Mouse (Mus musculus) thymus, postnatal 36 days (tissue): Measurements from ENCODE around the gene Hist1h2ap.
"Not testable (repeated sequence)": the region's sequence is repeated elsewhere in the genome, so short reads cannot be mapped to it uniquely, and the experiment has no call there.

Experiments
- DNase-seq, 2 experiments: peaks; one replicate each; pipeline ENCODE4 v3.0.0; 2022; ENCODE audit warnings: mixed read lengths in 2 of 2

Gene Hist1h2ap

DNA sequence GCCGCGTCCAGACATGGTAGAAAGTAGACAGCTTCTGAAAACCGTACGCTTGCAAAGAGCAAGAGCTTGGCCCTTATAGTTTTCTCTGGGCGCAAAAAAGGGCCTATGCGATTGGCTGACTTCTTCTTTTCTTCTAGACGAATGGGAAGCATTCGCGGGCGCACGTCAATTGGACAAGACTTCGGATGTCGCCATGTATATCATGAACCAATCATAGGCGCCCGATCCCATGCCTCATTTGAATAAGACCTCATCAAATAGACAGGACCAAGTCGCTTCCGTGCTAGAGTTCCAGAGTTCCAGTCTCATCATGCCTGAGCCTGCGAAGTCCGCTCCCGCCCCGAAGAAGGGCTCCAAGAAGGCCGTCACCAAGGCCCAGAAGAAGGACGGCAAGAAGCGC, at the start of gene Hist1h2ap, which contains the start of gene Hist1h2br:
Gene Hist1h2ap, minus strand, starts transcription at position 47 of the 400 bp plus-strand sequence.
Gene Hist1h2br, plus strand, starts transcription at position 283 of the 400 bp plus-strand sequence.
- not testable (repeated sequence) for DNase-seq

DNA sequence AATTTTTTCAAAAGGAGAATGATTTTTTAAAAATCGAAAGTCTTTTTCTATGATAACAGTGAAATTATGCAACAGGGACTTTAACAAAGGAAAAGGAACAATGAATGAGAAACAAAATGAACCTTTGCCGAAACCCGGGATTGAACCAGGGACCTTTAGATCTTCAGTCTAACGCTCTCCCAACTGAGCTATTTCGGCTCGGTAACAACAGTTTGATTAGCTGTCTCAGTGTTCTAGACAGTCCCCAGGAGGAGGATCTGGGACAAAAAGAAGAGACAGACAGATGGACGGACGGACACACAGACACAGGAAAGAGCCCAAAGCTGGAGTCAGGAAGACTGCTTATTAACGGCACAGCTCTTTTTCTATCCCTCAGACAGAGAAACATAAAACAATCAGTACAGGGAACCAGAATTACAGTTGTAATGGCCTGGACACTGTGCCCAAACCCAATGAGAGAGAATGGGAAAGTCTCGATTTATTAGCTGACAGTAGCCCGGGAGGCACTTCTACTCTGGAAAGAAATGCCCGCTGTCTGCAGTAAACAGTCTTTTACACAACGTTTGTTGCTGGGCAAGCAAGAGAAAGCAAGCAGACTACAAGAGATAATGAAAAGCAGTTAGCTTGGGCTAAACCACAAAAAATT, 49.6 kb upstream of the Hist1h2ap start:
- DNase-seq: no peak

DNA sequence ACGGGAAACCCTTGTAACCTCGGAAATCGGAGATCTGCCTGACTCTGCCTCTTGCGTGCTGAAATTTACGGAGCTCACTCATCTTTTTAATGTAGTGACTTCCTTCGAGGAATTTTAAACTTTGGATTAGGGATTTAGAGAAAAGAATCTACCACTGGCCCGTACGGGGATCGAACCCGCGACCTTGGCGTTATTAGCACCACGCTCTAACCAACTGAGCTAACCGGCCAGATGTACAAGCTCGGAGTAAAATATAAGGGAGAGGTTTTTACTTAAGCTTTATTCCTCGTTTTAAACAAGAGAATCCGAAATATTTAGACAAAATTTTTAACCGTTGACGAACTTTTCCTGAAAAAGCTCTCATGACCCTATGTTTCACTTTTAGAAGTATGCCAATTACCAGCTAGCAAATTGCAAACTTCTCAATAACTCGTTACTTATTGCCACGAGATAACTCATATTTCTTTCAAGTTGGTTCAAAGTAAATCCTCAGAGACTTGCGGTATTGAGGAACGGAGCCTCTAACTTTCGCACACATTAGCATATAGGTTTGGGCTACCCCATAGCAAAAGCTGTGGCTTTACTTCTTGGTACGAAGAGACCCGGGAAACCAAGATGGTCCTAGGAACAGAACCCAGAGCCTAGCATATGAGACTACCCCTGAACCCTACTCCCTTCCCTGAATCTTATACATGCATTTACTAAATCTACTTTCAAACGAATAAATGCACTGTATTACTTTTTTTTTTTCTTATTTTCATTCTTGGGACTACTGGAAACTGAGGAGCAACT, 48.8 kb upstream of the Hist1h2ap start:
- peak; percentile 12 for DNase-seq

DNA sequence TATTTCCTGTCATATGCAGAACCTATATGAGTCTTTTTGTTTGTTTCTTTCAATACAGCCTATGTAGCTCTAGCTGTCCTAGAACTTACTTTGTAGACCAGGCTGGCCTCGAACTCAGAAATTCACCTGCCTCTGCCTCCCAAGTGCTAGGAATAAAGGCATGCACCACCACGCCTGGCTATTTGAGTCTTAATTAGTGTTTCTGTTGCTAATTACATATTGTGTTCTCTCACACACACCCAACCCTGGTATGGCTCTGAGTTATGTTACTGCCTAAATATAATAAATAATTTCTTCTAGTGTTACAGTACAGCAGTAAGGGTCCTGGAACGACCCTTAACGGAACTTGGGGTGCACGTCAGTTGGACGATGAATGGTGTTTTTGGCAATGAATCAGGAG, 47.4 kb upstream of the Hist1h2ap start:
- no peak for DNase-seq

DNA sequence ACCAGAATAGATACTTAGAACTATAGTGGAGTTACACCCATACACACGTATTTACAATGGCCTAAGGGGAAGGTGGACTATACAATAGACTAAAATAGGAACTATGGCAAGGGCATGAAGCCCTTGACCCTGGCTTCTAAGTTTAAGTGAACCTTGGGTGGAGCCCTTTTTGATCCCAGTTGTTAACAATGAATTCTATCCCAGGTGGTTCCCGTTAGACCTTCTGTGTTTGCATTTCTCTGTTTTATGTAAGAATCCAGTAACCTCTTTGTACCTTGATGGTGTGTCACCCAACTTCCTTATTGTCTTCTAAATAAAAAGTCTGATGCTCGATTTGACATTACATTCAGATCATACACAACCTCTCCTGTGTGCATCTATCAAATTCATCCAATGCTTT, 32.2 kb upstream of the Hist1h2ap start:
- DNase-seq: not testable (repeated sequence)

DNA sequence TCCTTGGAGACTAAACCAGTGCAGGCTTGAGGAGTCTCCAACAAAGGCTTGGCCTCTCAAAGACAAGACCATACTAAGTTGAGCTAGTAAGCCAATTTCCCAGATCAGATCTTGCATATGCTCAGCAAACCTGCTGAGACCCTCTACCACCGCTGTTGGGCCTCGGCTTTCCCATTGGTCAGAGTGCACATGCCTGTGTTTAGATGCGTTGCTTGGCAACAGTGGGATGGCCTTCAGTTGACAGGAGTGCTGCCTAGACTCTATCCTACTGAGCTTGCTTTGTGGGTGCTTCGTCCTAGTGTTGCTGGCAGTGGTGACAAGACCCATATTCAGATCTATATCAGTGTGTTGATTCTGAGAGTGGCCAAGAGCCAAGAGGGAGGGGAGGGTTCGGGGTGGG, 28.3 kb upstream of the Hist1h2ap start:
- DNase-seq: no peak

DNA sequence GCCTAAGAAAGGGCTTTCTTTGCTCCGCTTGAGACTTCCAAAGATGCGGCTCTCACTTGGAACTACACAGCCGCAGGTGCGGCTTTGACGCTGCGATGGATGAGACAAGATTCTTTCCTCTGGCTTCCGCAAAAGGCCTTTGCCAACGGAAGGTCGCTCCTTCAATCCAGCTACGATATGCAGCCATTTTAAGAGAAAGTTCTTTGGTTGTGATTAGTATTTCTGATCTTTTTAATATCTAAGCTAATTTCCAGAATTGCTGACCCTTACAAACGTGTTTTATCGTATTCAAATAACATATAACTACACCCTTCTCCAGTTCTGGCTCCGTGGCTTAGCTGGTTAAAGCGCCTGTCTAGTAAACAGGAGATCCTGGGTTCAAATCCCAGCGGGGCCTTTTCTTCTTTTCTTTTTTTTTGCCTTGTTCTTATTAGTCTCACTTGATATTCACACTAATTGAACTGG, 22.4 kb upstream of the Hist1h2ap start:
- DNase-seq: peak; percentile 7 to 14

DNA sequence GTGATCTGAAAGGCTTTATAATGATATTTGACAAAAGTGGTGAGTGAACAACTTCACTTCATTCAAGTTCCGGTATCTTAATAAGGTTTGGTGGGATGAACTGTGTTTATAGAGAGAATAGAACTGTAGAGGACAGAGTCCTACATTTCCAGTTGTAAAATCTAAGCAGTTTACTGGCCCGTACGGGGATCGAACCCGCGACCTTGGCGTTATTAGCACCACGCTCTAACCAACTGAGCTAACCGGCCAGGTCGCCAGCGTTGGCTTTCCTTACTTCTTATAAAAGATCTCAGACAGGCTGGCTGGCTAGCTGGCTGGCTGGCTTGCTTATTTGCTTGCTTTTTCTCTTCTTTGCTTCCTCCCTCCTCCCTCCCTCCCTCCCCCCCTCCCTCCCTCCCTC, 21.8 kb upstream of the Hist1h2ap start:
- DNase-seq: peak; percentile 74

DNA sequence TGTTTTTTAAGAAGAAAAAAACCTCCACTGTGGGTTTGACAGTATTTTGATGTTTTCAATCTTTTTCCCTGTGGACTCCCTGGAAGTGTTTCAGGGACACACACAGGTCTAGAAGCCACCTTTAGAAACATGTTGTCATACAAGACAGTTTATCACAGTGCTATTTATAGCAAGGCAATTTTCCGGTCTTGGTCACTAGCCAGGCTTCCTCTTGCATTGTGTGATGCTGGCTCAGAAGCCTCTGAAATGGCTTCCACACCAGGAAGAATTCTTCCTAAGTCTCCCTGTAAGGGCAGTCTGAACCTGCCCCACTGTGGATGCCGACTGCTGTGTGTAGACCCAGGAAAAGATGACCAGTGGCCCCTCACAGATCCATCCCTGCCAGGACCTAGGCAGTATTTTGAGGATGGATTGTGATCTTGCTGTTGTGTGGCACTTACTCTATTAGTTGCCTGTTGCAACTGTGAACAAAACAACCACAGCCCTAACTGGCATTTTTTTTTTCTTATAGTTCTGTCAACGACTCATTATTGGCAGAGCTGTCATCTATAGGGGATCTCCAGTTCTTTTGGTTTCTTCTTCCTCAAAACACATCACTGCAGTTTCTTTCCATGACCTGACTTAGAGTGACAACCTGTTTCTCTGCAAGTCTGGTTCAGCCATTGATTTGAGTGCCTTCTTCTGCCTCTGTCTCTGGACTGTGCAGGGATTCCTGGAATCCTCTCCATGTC, 19.1 kb upstream of the Hist1h2ap start:
- DNase-seq: no peak

DNA sequence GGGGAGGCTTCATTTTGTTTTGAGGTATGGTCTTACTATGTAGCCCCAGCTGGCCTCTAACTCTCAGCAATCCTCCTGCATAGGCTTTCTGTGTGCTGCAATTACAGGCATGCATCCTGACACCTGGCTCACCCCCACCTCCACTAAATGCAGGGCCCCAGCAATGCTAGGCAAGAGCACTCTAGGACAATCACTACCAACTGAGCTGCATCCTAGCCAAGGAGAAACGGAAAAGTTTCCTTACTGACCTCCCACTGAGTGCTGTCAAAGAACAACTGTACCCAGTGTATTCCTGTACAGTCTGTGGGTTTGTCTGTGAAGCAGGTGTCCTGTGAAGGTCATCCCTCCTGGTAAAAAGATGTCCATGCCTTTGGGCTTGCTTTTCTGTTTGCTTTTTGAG, 17.4 kb upstream of the Hist1h2ap start:
- DNase-seq: not testable (repeated sequence)

DNA sequence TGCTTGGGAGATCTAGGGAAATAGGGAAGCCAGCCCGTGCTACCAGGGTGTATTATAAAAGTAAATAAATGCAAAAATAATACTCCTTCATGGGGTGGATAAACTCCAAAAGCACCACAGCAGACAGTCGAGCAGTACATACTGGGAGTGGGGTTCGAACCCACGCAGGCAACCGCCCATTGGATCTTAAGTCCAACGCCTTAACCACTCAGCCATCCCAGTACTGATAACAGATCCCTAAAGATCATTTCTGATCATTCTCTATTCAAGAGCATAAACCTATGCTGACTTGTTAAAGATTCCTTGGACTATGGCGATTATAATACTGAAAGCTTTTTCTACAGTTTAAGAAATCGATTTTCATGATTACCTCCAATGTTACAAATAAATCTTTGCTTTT, 14.6 kb upstream of the Hist1h2ap start:
- DNase-seq: no peak

DNA sequence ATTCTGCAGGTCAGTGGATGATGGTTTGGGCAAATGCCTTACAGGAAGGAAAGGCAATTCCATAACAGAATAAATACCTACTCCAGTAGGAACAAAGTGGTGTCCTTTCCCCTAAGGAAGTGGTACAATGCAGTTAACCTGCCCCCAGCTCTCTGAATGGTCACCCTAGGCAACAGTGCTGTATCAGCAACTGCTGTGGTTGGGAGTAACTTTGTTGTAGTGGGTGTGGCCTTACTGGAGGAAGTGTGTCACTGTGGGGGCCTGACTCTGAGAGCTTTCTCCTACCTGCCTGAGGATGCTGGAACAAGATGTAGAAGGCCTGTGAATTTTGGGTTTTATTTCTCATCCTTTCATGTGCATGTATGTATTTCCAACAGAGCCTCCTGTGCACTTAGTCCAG, 13.0 kb upstream of the Hist1h2ap start:
- DNase-seq: not testable (repeated sequence)

DNA sequence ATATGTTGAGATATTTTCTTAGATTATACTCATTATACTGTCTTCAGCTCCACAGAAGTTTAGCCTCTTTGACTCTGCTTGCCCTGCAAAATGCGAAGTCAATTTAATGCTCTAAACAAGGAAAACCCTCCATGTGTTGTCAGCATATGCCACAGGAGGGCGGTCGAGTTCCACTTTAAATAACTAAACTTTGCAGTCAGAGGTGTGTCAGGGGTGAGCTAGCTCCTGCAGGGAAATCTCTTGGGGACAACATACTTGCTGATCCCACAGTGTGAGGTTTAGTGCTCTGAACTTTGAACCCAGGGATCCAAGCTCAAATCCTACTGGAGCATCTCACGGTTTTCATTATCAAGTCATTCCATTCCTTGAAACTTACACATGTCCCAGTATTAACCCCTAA, 7.2 kb upstream of the Hist1h2ap start:
- not testable (repeated sequence) for DNase-seq

DNA sequence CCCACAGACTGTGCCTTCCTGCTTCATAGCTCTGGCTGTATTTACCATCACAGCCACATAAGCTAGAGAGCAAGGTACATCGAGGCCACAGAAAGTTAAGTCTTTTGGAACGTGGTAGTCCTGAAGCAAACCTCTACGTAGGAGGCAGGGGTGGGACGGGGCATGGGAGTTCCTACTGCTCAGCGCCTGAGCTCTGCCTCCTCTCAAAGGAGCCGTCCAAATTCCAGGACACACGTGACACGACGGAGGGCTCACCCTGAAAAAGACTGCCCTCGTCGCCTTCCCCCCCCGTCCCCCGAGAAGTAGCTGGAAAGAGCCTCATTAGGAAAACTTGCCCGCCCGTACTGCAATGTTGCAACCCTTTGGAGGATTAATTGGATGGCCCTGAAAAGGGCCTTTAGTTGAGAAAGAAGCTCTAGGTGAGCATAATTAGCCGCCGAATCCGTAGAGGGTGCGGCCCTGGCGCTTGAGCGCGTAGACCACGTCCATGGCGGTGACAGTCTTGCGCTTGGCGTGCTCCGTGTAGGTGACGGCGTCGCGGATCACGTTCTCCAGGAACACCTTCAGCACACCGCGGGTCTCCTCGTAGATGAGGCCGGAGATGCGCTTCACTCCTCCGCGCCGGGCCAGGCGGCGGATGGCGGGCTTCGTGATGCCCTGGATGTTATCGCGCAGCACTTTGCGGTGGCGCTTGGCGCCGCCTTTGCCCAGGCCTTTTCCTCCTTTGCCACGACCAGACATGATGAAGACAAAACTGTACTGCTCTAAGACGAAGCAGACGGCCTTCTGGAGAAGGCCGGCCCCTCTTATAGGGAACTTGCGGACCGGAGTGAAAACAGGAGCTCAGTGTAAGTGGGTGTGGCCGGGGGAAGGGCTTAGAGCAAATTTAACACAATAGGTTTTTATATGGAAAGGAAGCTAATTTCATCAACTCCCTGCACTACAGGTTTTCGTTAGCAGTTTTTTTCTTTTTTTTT, 1.6 kb downstream of the Hist1h2ap start, which contains the start of gene Hist1h4n:
Gene Hist1h4n, minus strand, starts transcription at position 779 of the 977 bp plus-strand sequence.
- peak; percentile 40 to 54 for DNase-seq

DNA sequence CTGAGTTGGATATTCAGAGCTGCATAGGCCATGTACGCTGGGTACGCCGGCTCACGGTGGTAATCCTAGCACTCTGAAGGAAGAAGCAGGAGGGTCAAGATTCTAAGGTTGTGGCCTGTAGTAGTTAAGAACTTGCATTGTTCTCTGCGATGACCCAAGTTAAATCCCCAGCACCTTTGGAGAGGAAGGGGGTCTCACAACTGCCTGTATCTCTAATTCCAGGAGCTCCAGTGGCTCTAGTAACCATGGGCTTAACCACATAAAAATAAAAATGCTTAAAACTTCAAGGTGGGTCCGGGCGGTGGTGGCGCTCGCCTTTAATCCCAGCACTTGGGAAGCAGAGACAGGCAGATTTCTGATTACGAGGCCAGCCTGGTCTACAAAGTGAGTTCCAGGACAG, 3.0 kb downstream of the Hist1h2ap start:
- peak in 1 of 2 experiments; percentile 9 for DNase-seq

DNA sequence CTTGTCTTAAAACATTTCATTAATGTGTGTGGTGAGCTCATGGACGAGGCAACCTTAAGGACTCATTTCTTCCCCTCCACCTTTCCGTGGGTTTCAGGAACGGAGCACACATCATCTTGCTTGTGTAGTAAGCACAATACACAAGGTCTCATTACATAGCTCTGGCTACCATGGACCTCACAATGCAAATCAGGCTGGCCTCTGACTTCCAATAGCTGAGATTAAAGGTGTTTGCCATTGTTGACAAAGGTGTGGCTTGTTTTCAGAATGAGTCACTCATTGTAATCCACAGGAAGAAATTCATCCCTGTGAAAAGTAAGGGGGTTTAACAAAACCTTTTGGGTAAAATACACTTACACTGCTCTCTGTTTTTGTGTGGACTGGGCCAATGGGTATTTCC, 4.8 kb downstream of the Hist1h2ap start:
- no peak for DNase-seq

DNA sequence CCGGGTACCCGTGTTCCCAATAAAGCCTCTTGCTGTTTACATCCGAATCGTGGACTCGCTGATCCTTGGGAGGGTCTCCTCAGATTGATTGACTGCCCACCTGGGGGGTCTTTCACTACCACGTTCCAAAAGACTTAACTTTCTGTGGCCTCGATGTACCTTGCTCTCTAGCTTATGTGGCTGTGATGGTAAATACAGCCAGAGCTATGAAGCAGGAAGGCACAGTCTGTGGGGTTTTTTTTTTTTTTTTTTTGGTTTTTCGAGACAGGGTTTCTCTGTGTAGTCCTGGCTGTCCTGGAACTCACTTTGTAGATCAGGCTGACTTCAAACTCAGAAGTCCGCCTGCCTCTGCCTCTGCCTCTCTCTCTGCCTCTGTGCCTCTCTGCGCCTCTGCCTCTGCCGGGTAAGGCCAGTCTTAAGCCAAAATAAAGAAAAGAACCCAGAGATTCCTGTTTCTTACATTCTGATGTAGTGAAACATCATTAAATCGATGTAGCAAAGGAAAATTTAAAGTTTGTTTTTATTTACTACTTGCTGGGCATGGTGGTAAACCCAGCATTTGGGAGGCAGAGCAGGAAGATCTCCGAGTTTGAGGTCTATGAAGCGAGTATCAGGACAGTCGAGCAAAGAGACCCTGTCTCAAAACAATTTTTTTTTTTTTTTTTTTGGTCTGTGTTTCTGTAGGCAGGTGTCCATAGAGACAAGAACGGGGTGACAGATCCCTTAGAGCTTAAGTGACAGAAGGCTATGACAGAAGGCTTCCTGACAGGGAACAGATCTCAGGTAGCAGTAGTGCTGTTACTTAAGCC, 13.0 kb downstream of the Hist1h2ap start:
- DNase-seq: not testable (repeated sequence)

DNA sequence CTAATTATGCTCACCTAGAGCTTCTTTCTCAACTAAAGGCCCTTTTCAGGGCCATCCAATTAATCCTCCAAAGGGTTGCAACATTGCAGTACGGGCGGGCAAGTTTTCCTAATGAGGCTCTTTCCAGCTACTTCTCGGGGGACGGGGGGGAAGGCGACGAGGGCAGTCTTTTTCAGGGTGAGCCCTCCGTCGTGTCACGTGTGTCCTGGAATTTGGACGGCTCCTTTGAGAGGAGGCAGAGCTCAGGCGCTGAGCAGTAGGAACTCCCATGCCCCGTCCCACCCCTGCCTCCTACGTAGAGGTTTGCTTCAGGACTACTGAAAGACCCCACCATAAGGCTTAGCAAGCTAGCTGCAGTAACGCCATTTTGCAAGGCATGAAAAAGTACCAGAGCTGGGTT, 21.2 kb downstream of the Hist1h2ap start:
- DNase-seq: peak; percentile 5 to 22

DNA sequence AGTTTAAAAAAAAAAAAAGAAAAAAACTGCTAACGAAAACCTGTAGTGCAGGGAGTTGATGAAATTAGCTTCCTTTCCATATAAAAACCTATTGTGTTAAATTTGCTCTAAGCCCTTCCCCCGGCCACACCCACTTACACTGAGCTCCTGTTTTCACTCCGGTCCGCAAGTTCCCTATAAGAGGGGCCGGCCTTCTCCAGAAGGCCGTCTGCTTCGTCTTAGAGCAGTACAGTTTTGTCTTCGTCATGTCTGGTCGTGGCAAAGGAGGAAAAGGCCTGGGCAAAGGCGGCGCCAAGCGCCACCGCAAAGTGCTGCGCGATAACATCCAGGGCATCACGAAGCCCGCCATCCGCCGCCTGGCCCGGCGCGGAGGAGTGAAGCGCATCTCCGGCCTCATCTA, 21.8 kb downstream of the Hist1h2ap start, which contains the start of gene Hist1h4m:
Gene Hist1h4m, plus strand, starts transcription at position 208 of the 400 bp plus-strand sequence.
- peak; percentile 51 to 64 for DNase-seq

DNA sequence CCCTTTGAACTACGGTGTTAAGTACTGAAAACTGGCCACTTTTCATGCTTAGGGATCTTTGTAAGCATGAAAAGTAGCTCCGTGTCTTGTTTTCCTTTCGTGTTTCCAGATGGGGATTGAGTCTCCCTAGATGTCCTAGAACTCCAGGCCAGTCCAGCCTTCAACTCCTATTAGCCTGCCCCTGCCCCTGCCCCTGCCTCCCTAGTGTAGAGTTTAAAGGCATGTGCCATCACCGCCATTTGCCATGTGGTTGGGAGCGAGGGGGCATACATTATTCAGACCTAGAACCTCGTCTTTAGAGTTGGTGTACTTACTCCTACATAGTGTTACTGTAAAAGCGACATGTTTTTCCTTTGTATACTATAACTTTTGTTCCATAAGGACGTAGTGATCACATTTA, 22.2 kb downstream of the Hist1h2ap start:
- not testable (repeated sequence) for DNase-seq

DNA sequence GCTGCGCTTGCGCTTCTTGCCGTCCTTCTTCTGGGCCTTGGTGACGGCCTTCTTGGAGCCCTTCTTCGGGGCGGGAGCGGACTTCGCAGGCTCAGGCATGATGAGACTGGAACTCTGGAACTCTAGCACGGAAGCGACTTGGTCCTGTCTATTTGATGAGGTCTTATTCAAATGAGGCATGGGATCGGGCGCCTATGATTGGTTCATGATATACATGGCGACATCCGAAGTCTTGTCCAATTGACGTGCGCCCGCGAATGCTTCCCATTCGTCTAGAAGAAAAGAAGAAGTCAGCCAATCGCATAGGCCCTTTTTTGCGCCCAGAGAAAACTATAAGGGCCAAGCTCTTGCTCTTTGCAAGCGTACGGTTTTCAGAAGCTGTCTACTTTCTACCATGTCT, 23.2 kb downstream of the Hist1h2ap start, which contains the start of the genes Hist1h2bq and Hist1h2ao:
Gene Hist1h2bq, minus strand, starts transcription at position 125 of the 400 bp plus-strand sequence.
Gene Hist1h2ao, plus strand, starts transcription at position 393 of the 400 bp plus-strand sequence.
- not testable (repeated sequence) for DNase-seq
